Mouse (Mus musculus) testis, adult 2 months (tissue): ENCODE results near the gene Angel2. TPM values are rescaled to one million over a fixed set of nuclear protein-coding genes. Genes with fewer than 3 reads are reported as not detected.
A peak's percentile ranks its signal among the peaks of the same experiment; 100 is the strongest.

Experiments
- H3K27ac ChIP-seq: fragments of 200-500 bp; 2 replicates; pipeline ENCODE4 v1.5.1; 2012; ENCODE audit warnings: low read depth, low read length; ENCODE audit not compliant: control insufficient read depth, insufficient read depth
- H3K27me3 ChIP-seq: fragments of 200-500 bp; 2 replicates; pipeline ENCODE4 v1.6.1; 2012; ENCODE audit warnings: mild to moderate bottlenecking, low read length, moderate library complexity; ENCODE audit not compliant: control insufficient read depth, insufficient read depth
- H3K36me3 ChIP-seq: fragments of 200-500 bp; 2 replicates; pipeline ENCODE4 v1.6.1; 2012; ENCODE audit warnings: mild to moderate bottlenecking, low read length; ENCODE audit not compliant: control insufficient read depth, insufficient read depth
- H3K4me1 ChIP-seq: fragments of 200-500 bp; 2 replicates; pipeline ENCODE4 v1.6.1; 2012; ENCODE audit warnings: low read length; ENCODE audit not compliant: control insufficient read depth, insufficient read depth
- H3K4me3 ChIP-seq: fragments of 200-500 bp; 2 replicates; pipeline ENCODE4 v1.5.1; 2012; ENCODE audit warnings: low read depth, mild to moderate bottlenecking, low read length, moderate library complexity, mixed read lengths; ENCODE audit not compliant: control insufficient read depth
- CTCF ChIP-seq: fragments of 200-500 bp; IDR thresholded peaks from 2 replicates; pipeline ENCODE4 v1.5.1; 2012; ENCODE audit warnings: low read depth, mild to moderate bottlenecking, inconsistent platforms, low read length, moderate library complexity; ENCODE audit not compliant: control insufficient read depth, insufficient read depth, insufficient replicate concordance
- POLR2A ChIP-seq: fragments of 200-500 bp; IDR thresholded peaks from 2 replicates; pipeline ENCODE4 v1.6.1; 2012; ENCODE audit warnings: low read depth, mild to moderate bottlenecking, inconsistent platforms, low read length, moderate library complexity; ENCODE audit not compliant: control insufficient read depth
- polyA plus RNA-seq: library from polyadenylated mRNA; depleted of rRNA; stranded (reverse); fragments of >200 nt; gene quantifications from 2 replicates; pipeline ENCODE4 v1.2.3, GENCODE M21; 2012

Angel2 gene
- polyA plus RNA-seq, 1 experiment = 18.6 TPM

- Histone ChIP-seq H3K36me3 (no peaks in the 10 kb centered on the region), H3K27ac (no peak overlapping the region), H3K4me3 (no peak overlapping the region), H3K4me1 (no peaks in the 10 kb centered on the region), H3K27me3 (no peaks in the 10 kb centered on the region)
- TF ChIP-seq CTCF = no peak
- no peak for TF ChIP-seq POLR2A
Measured at GRCm38 (mm10) chr1:190898186-190898585, 26.7 kb upstream of the Angel2 start.

DNA sequence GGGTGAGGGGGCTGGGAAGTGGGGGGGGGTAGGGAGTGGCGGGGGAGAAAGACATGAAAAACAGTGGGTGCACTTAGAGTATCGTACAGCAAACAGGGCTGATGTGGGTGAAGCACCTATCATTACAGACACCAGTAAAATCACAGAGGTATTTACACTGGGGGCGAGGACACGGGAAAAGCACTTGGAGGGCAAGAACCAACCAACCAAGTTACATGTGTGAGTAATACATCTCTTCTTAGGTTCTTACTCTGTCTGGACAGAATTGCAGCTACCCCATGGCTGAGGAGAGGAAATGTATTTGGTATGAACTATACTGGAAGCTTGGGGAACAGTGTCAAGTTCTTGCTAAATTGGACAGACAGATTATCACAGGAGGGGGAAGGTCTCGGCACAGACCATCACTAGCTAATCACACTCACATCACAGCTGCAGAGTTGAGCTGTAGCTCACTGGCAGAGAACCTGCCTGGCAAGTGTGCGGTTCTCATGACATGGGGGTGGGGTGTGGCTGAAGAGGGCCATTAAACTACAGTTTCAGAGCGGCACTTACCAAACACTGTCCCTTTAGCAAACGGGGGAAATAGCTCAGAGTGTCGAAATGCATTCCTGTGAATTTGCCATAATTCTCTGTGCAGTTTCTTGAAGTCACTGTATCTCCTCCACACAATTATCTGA, 25.9 kb upstream of the Angel2 start:
- TF ChIP-seq POLR2A (no peak), CTCF (no peak)
- Histone ChIP-seq H3K4me1 (no peaks in the 10 kb centered on the region; the same call in 1 of the 2 replicates), H3K4me3 (no peak overlapping the region), H3K27ac (no peak overlapping the region), H3K27me3 (no peaks in the 10 kb centered on the region), H3K36me3 (no peaks in the 10 kb centered on the region)

- TF ChIP-seq POLR2A (no peak), CTCF (no peak)
- Histone ChIP-seq H3K27ac (no peak overlapping the region), H3K4me3 (no peak overlapping the region), H3K27me3 (no peaks in the 10 kb centered on the region), H3K36me3 (no peaks in the 10 kb centered on the region), H3K4me1 (no peaks in the 10 kb centered on the region; the same call in 1 of the 2 replicates)
Measured at GRCm38 (mm10) chr1:190901082-190901481, 23.8 kb upstream of the Angel2 start.

DNA sequence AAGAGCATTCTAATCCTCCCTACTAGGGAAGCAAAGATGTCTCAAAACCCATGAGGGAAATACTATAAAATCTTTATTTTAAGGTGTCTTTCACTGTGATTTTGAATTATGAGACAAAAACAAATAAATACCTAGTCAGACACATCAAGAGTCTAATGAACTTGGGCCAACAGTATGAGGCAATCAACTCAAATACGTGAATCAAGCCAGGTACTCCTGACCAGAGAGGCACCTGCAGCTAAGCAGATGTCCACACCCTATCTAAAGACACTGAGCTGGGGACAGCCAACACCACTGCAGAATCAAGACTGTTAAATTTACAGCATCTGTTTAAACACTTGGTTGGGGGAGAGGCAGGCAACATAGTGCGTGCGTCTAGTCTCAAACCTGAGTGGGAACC, 20.8 kb upstream of the Angel2 start:
- TF ChIP-seq POLR2A (no peak), CTCF (no peak)
- no peak overlapping the region for H3K4me3 ChIP-seq
- no peaks in the 10 kb centered on the region for H3K36me3 ChIP-seq
- H3K27me3 ChIP-seq = no peaks in the 10 kb centered on the region
- H3K27ac ChIP-seq = no peak overlapping the region
- H3K4me1 ChIP-seq = no peaks in the 10 kb centered on the region; the same call in 1 of the 2 replicates

DNA sequence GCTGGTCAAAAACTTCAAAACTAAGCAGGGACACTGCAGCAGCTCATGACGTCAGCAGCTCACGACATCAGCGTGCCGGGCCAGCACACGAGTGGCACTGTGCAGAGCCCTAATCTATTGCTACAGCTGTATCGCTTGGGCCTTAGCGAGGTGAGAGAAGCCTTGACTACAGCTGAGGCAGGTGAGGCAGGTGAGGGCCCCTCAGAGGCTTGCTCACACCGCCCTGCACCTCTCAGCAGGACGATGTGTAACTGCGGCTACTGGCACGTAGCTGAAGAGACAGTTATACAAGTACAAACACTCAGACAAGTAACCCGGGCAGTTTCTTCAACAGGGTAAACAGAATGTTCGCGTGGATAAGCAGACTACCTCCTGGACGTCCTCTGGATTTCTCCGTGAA, 20.2 kb upstream of the Angel2 start:
- no peaks in the 10 kb centered on the region; the same call in 1 of the 2 replicates for H3K4me1 ChIP-seq
- H3K27me3 ChIP-seq = no peaks in the 10 kb centered on the region
- no peak overlapping the region for H3K27ac ChIP-seq
- no peak overlapping the region for H3K4me3 ChIP-seq
- H3K36me3 ChIP-seq = no peaks in the 10 kb centered on the region
- no peak for TF ChIP-seq CTCF

GRCm38 (mm10) chr1:190910836-190911235, 14.1 kb upstream of the Angel2 start:
- no peaks in the 10 kb centered on the region for H3K27me3 ChIP-seq
- H3K27ac ChIP-seq = no peak overlapping the region
- H3K4me1 ChIP-seq = peaks cover 5% of the 10 kb centered on the region
- H3K4me3 ChIP-seq = peak overlapping the region; percentile 91
- TF ChIP-seq CTCF = no peak
- H3K36me3 ChIP-seq = no peaks in the 10 kb centered on the region

DNA sequence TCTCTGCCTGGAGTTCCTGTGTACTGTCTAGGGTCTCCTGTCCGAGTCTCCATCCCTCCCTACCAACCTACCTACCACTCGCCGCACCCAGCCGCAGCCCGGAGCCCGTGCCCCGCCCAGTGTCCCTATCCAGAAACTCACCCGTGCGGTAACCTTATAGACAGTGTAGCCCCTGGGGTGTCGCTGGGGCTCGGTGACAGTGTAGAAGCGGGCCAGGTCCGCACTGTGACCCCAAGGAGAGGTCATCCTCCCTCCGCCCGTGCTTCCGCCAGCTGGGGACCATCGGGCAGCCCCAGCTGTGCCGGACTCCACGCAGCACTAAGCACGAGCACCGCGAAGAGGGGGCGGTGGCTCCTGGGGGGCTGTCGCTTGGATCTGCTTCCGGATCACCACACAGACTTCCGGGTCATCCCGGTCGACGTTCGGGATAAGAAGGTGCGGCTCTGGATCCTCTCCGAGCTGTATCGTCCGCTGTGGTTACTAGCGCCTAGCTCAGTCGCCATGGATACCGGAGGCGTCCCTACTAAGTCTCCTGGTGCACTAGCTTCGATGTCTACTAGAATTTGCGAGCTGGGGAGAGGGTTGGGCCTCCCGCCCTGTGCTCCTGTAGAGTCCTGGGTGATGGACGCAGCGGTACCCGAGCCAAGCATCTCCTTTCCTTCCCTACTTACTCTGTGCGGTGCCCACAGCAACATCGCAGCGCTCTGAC, 13.3 kb upstream of the Angel2 start, which contains the start of gene Rps6kc1:
TSS of gene Rps6kc1 (minus strand) at position 356 of the 709 bp plus-strand sequence.
- Histone ChIP-seq H3K4me3 (peak within 1 kb of the TSS; percentile 91), H3K36me3 (no peaks in the 10 kb centered on the region), H3K27me3 (no peaks in the 10 kb centered on the region), H3K4me1 (peaks cover 5% of the 10 kb centered on the region), H3K27ac (peak within 1 kb of the TSS; percentile 78)
- TF ChIP-seq POLR2A = peak; percentile 89
- no peak for TF ChIP-seq CTCF
